ENCODE assay signal across 13 mouse cellular contexts in the genomic region with DNA sequence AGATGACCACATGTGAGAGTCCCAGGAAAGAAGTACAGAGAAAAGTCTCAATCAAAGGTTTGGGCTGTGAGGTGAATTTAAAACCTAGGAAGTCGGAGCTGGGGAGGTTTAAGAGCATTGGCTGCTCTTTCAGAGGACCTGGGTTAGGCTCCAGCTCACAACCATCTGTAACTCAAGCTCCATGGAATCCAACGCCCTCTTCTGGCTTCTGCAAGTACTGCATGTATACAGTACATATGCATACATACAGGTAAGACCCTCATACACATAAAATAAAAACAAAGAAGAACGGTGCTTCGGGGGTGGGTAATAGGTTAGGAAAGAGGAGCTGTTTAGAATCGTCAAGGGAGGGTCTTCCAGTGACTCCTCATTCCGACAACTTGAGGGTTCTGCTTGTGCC. TPM values are rescaled to one million over a fixed set of nuclear protein-coding genes. Genes with fewer than 3 reads are reported as not detected.
DNase-seq lines count a peak whose midpoint lies in the region; ATAC-seq and TF ChIP-seq lines count a peak whose summit lies in the region.
"Had no signal": no experiment of that assay in that cellular context is flagged by ENCODE, and none has a peak within 500 bp of the region (broad histone marks: within the 10 kb centered on the region; RNA-seq: fewer than 3 reads in every experiment).

No protein-coding gene starts in this region.

- H3K27me3 ChIP-seq in liver, adult 2 months (ENCODE audit: control insufficient read depth, insufficient read depth, low read length) = no peaks in the 10 kb centered on the region
- H3K27me3 ChIP-seq in liver, embryonic 12.5 days (replicated peaks) = no peaks in the 10 kb centered on the region
- 0 out of 2 replicates have a peak, but pooled peaks cover under 1% of the 10 kb centered on the region for H3K27me3 ChIP-seq in E14TG2a.4 (ENCODE audit: insufficient read depth, low read length)
- H3K27me3 ChIP-seq in small intestine, adult 2 months (ENCODE audit: control insufficient read depth, insufficient read depth, low read length) = no peaks in the 10 kb centered on the region
- no peaks in the 10 kb centered on the region for H3K27me3 ChIP-seq in forebrain, embryonic 11.5 days (ENCODE audit: control insufficient read depth, insufficient read depth, low read length)
- H3K27me3 ChIP-seq: heart, embryonic 15.5 days had no signal

- no peak for TF ChIP-seq POLR2A in liver, adult 2 months (IDR thresholded peaks at IDR 0.05; ENCODE audit: extremely low read depth, insufficient read depth, low read length)
- TF ChIP-seq POLR2A in small intestine, adult 2 months (IDR thresholded peaks at IDR 0.05; ENCODE audit: low read depth, low read length) = no peak

- peaks cover 6% of the 10 kb centered on the region; the same call in 1 of the 2 replicates for H3K79me2 ChIP-seq in liver, adult 2 months (ENCODE audit: control insufficient read depth, insufficient read depth, low read length)

- peak; percentile 33 for DNase-seq in liver, adult 2 months (ENCODE audit: extremely low read depth, low read depth, low spot score)
- DNase-seq in R1 (ENCODE audit: low read depth, low spot score) = peak; percentile 73
- DNase-seq in testis, postnatal 10 days (ENCODE audit: low spot score) = no peak
- no peak for DNase-seq in forebrain, embryonic 11.5 days (ENCODE audit: low spot score)
- DNase-seq: adrenal gland, postnatal 25 days; lung, postnatal 4 days; right cerebral cortex, adult 18-20 months had no signal

- no peak overlapping the region for H3K27ac ChIP-seq in liver, adult 2 months (replicated peaks; ENCODE audit: insufficient read depth, low read depth, low read length)
- H3K27ac ChIP-seq in liver, embryonic 12.5 days = no peak overlapping the region
- no peak overlapping the region for H3K27ac ChIP-seq in small intestine, adult 2 months (ENCODE audit: insufficient read depth, low read depth, low read length)
- H3K27ac ChIP-seq in forebrain, embryonic 11.5 days (ENCODE audit: low read depth, low read length) = no peak overlapping the region
- H3K27ac ChIP-seq: heart, embryonic 15.5 days had no signal

- no peak overlapping the region for H3K4me2 ChIP-seq in liver, embryonic 12.5 days
- no peak overlapping the region for H3K4me2 ChIP-seq in forebrain, embryonic 11.5 days (ENCODE audit: low read depth, low read length, severe bottlenecking)
- H3K4me2 ChIP-seq: heart, embryonic 15.5 days had no signal

- ATAC-seq in liver, embryonic 12.5 days = no peak
- no peak for ATAC-seq in forebrain, embryonic 11.5 days (replicated peaks; ENCODE audit: low FRiP score)
- ATAC-seq: hindbrain, embryonic 16.5 days had no signal

- H3K4me3 ChIP-seq in liver, adult 2 months (ENCODE audit: insufficient read depth, low read depth, low read length) = no peak overlapping the region
- H3K4me3 ChIP-seq in liver, embryonic 12.5 days = no peak overlapping the region
- H3K4me3 ChIP-seq in E14TG2a.4 (replicated peaks; ENCODE audit: low read length) = no peak overlapping the region
- H3K4me3 ChIP-seq in small intestine, adult 2 months (ENCODE audit: low read depth, low read length) = no peak overlapping the region
- no peak overlapping the region for H3K4me3 ChIP-seq in forebrain, embryonic 11.5 days (ENCODE audit: low read depth, low read length)
- H3K4me3 ChIP-seq: heart, embryonic 15.5 days had no signal

- H3K4me1 ChIP-seq in liver, adult 2 months (ENCODE audit: control insufficient read depth, insufficient read depth, low read length) = peaks cover 6% of the 10 kb centered on the region; the same call in 1 of the 2 replicates
- 0 out of 2 replicates have a peak, but pooled peaks cover under 1% of the 10 kb centered on the region for H3K4me1 ChIP-seq in liver, embryonic 12.5 days
- peaks cover 6% of the 10 kb centered on the region for H3K4me1 ChIP-seq in E14TG2a.4 (replicated peaks; ENCODE audit: low read depth, low read length)
- no peaks in the 10 kb centered on the region for H3K4me1 ChIP-seq in small intestine, adult 2 months (ENCODE audit: control insufficient read depth, insufficient read depth, insufficient read length, low read length)
- no peaks in the 10 kb centered on the region for H3K4me1 ChIP-seq in forebrain, embryonic 11.5 days (replicated peaks; ENCODE audit: control insufficient read depth, insufficient read depth, low read length)
- H3K4me1 ChIP-seq: heart, embryonic 15.5 days had no signal

- peaks cover 60% of the 10 kb centered on the region for H3K36me3 ChIP-seq in liver, adult 2 months (ENCODE audit: control insufficient read depth, insufficient read depth, low read length)
- peaks cover 87% of the 10 kb centered on the region for H3K36me3 ChIP-seq in liver, embryonic 12.5 days
- H3K36me3 ChIP-seq in E14TG2a.4 (ENCODE audit: insufficient read depth, low read length) = peaks cover 17% of the 10 kb centered on the region
- H3K36me3 ChIP-seq in small intestine, adult 2 months (ENCODE audit: control insufficient read depth, insufficient read depth, low read length) = peaks cover 61% of the 10 kb centered on the region
- no peaks in the 10 kb centered on the region for H3K36me3 ChIP-seq in forebrain, embryonic 11.5 days (ENCODE audit: control insufficient read depth, insufficient read depth, low read length)

- no peaks in the 10 kb centered on the region for H3K9me3 ChIP-seq in liver, embryonic 12.5 days (replicated peaks)
- no peaks in the 10 kb centered on the region for H3K9me3 ChIP-seq in E14TG2a.4 (ENCODE audit: low read length)
- no peaks in the 10 kb centered on the region for H3K9me3 ChIP-seq in forebrain, embryonic 11.5 days (ENCODE audit: control insufficient read depth, low read length)
- H3K9me3 ChIP-seq: heart, embryonic 15.5 days had no signal

- TF ChIP-seq CTCF in liver, adult 2 months (IDR thresholded peaks at IDR 0.05; ENCODE audit: low read depth, low read length) = peak; percentile 20; the same call in 1 of the 2 replicates
- peak; percentile 64 for TF ChIP-seq CTCF in E14TG2a.4 (conservative IDR thresholded peaks at IDR 0.05; ENCODE audit: low read length)
- peak; percentile 48; the same call in 1 of the 2 replicates for TF ChIP-seq CTCF in small intestine, adult 2 months (IDR thresholded peaks at IDR 0.05; ENCODE audit: extremely low read depth, insufficient read length, insufficient replicate concordance, low read depth, low read length)

- 88% methylated on average over 6 of the region's 6 CpGs for WGBS in liver, adult 2 months
- WGBS in liver, embryonic 12.5 days (ENCODE audit: insufficient replicate concordance) = 71% methylated on average over 6 of the region's 6 CpGs
- WGBS in small intestine, adult 2 months = 84% methylated on average over 6 of the region's 6 CpGs
- WGBS in forebrain, embryonic 11.5 days = 80% methylated on average over 6 of the region's 6 CpGs

- no peak overlapping the region for H3K9ac ChIP-seq in liver, adult 2 months (ENCODE audit: low read depth, low read length)
- H3K9ac ChIP-seq in liver, embryonic 12.5 days = no peak overlapping the region
- no peak overlapping the region for H3K9ac ChIP-seq in forebrain, embryonic 11.5 days (ENCODE audit: low read length)
- H3K9ac ChIP-seq: heart, embryonic 15.5 days had no signal

RNA-seq across cellular contexts. Expression of gene Marc1, which starts 6.7 kb away (rescaled TPM):
- 345 and 386 TPM in 2 replicates for total RNA-seq in liver, adult 2 months (2014; rRNA removed)
- 395 and 462 TPM in 2 replicates for polyA plus RNA-seq in liver, adult 2 months (2012; rRNA removed)
- polyA plus RNA-seq in liver, embryonic 12.5 days (2016; fragmentation: Nextera tagmentation; extraction: Ambion mirVana) = 7.2 and 7.3 TPM in 2 replicates
- polyA plus RNA-seq in small intestine, adult 2 months (2012; rRNA removed) = 0.68 and 1.2 TPM in 2 replicates
- polyA plus RNA-seq in forebrain, embryonic 11.5 days (2014; fragmentation: Nextera tagmentation; extraction: Ambion mirVana) = 0.15 TPM in 1 of 2 replicates, not detected in the other
- total RNA-seq: neutrophil, adult 5-6 weeks had no signal
- polyA plus RNA-seq: heart, embryonic 15.5 days had no signal

RNA-seq across cellular contexts. Expression of gene Marc2, which starts 28.5 kb away (rescaled TPM):
- total RNA-seq in liver, adult 2 months (2014; rRNA removed) = 563 and 653 TPM in 2 replicates
- 365 and 397 TPM in 2 replicates for polyA plus RNA-seq in liver, adult 2 months (2012; rRNA removed)
- 171 and 178 TPM in 2 replicates for polyA plus RNA-seq in liver, embryonic 12.5 days (2016; fragmentation: Nextera tagmentation; extraction: Ambion mirVana)
- 332 and 352 TPM in 2 replicates for polyA plus RNA-seq in small intestine, adult 2 months (2012; rRNA removed)
- 89.7 and 96.4 TPM in 2 replicates for polyA plus RNA-seq in forebrain, embryonic 11.5 days (2014; fragmentation: Nextera tagmentation; extraction: Ambion mirVana)

Comparison
In these comparisons a context has a peak if more than half of its experiments do, and no peak if none do; other contexts are left out.
1. RNA of gene Marc1, which starts 6.7 kb away (polyA plus RNA-seq): 395 to 462 TPM in liver, adult 2 months; 7.2 to 7.3 TPM in liver, embryonic 12.5 days, 0.68 to 1.2 TPM in small intestine, adult 2 months and 0.15 TPM in forebrain, embryonic 11.5 days; every median in the first group is over 10 times any median in the second.
2. DNase-seq: peak in liver, adult 2 months (single experiment) and R1 (single experiment); none in testis, postnatal 10 days (single experiment) and forebrain, embryonic 11.5 days (single experiment).
3. Peak in every context shown above with its lines, with median percentiles within 50 percentile points of each other: CTCF ChIP-seq.